Mouse (Mus musculus): ENCODE data around the gene Fbxw21. TPM values are rescaled to one million over a fixed set of nuclear protein-coding genes. Genes with fewer than 3 reads are reported as not detected.

The Fbxw21 gene
- polyA plus RNA-seq, 1 experiment: not detected

DNA sequence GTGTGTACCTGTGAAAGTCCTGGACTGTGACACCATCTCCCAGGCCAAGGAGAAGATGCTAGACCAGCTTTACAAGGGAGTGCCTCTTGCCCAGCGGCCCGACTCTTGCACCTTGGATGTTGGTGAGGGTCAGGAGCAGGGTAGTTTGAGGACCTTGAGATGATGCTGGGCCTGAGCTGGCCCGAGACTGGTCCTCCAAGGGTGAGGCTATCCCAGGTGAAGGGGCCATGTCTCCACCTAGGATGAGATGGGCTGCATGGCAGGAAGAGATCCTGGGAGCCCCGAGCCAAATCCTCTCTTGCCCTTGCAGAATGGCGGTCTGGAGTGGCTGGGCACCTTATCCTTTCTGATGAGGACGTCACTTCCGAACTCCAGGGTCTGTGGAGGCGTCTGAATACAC, 48.5 kb downstream of the Fbxw21 start:
- H3K36me3 ChIP-seq (ENCODE audit: control insufficient read depth, insufficient read depth, low read length): peaks cover 2% of the 10 kb centered on the region; the same call in 1 of the 2 replicates
- no peaks in the 10 kb centered on the region for H3K27me3 ChIP-seq (ENCODE audit: control insufficient read depth, insufficient read depth, low read length)
- TF ChIP-seq POLR2A (IDR thresholded peaks at IDR 0.05; ENCODE audit: low read depth, low read length): no peak
- TF ChIP-seq CTCF (IDR thresholded peaks at IDR 0.05; ENCODE audit: extremely low read depth, insufficient read length, insufficient replicate concordance, low read depth, low read length): no peak
- H3K4me3 ChIP-seq (ENCODE audit: low read depth, low read length): no peak overlapping the region
- WGBS: 92% methylated on average over 8 of the region's 8 CpGs
- no peaks in the 10 kb centered on the region for H3K4me1 ChIP-seq (ENCODE audit: control insufficient read depth, insufficient read depth, insufficient read length, low read length)
- H3K27ac ChIP-seq (ENCODE audit: insufficient read depth, low read depth, low read length): no peak overlapping the region

- no peak for TF ChIP-seq CTCF (IDR thresholded peaks at IDR 0.05; ENCODE audit: extremely low read depth, insufficient read length, insufficient replicate concordance, low read depth, low read length)
- TF ChIP-seq POLR2A (IDR thresholded peaks at IDR 0.05; ENCODE audit: low read depth, low read length): no peak
- 91% methylated on average over 9 of the region's 9 CpGs for WGBS
- no peaks in the 10 kb centered on the region for H3K27me3 ChIP-seq (ENCODE audit: control insufficient read depth, insufficient read depth, low read length)
- H3K27ac ChIP-seq (ENCODE audit: insufficient read depth, low read depth, low read length): no peak overlapping the region
- H3K4me3 ChIP-seq (ENCODE audit: low read depth, low read length): no peak overlapping the region
- H3K36me3 ChIP-seq (ENCODE audit: control insufficient read depth, insufficient read depth, low read length): peaks cover 2% of the 10 kb centered on the region; the same call in 1 of the 2 replicates
- H3K4me1 ChIP-seq (ENCODE audit: control insufficient read depth, insufficient read depth, insufficient read length, low read length): no peaks in the 10 kb centered on the region
Observed at GRCm38 (mm10) chr9:109111591-109111990, 50.2 kb downstream of the Fbxw21 start.

- no peak overlapping the region for H3K4me3 ChIP-seq (ENCODE audit: low read depth, low read length)
- peaks cover 2% of the 10 kb centered on the region; the same call in 1 of the 2 replicates for H3K36me3 ChIP-seq (ENCODE audit: control insufficient read depth, insufficient read depth, low read length)
- WGBS: 86% methylated on average over 4 of the region's 4 CpGs
- H3K27ac ChIP-seq (ENCODE audit: insufficient read depth, low read depth, low read length): no peak overlapping the region
- no peaks in the 10 kb centered on the region for H3K4me1 ChIP-seq (ENCODE audit: control insufficient read depth, insufficient read depth, insufficient read length, low read length)
- no peaks in the 10 kb centered on the region for H3K27me3 ChIP-seq (ENCODE audit: control insufficient read depth, insufficient read depth, low read length)
- TF ChIP-seq POLR2A (IDR thresholded peaks at IDR 0.05; ENCODE audit: low read depth, low read length): no peak
- no peak for TF ChIP-seq CTCF (IDR thresholded peaks at IDR 0.05; ENCODE audit: extremely low read depth, insufficient read length, insufficient replicate concordance, low read depth, low read length)
Observed at GRCm38 (mm10) chr9:109111101-109111500, 50.7 kb downstream of the Fbxw21 start.

- TF ChIP-seq CTCF (IDR thresholded peaks at IDR 0.05; ENCODE audit: extremely low read depth, insufficient read length, insufficient replicate concordance, low read depth, low read length) (no peak), POLR2A (IDR thresholded peaks at IDR 0.05; ENCODE audit: low read depth, low read length) (no peak)
- Histone ChIP-seq H3K4me1 (ENCODE audit: control insufficient read depth, insufficient read depth, insufficient read length, low read length) (0 out of 2 replicates have a peak, but pooled peaks cover 3% of the 10 kb centered on the region), H3K27ac (ENCODE audit: insufficient read depth, low read depth, low read length) (no peak overlapping the region), H3K36me3 (ENCODE audit: control insufficient read depth, insufficient read depth, low read length) (no peaks in the 10 kb centered on the region), H3K27me3 (ENCODE audit: control insufficient read depth, insufficient read depth, low read length) (no peaks in the 10 kb centered on the region), H3K4me3 (ENCODE audit: low read depth, low read length) (no peak overlapping the region)
- WGBS: 92% methylated on average over 11 of the region's 11 CpGs
Observed at GRCm38 (mm10) chr9:109110240-109110639, 51.6 kb downstream of the Fbxw21 start.

- 84% methylated on average over 6 of the region's 6 CpGs for WGBS
- Histone ChIP-seq H3K4me1 (ENCODE audit: control insufficient read depth, insufficient read depth, insufficient read length, low read length) (0 out of 2 replicates have a peak, but pooled peaks cover 4% of the 10 kb centered on the region), H3K27me3 (ENCODE audit: control insufficient read depth, insufficient read depth, low read length) (no peaks in the 10 kb centered on the region), H3K36me3 (ENCODE audit: control insufficient read depth, insufficient read depth, low read length) (no peaks in the 10 kb centered on the region), H3K4me3 (ENCODE audit: low read depth, low read length) (no peak overlapping the region), H3K27ac (ENCODE audit: insufficient read depth, low read depth, low read length) (no peak overlapping the region)
- TF ChIP-seq POLR2A (IDR thresholded peaks at IDR 0.05; ENCODE audit: low read depth, low read length) (no peak), CTCF (IDR thresholded peaks at IDR 0.05; ENCODE audit: extremely low read depth, insufficient read length, insufficient replicate concordance, low read depth, low read length) (no peak)
Observed at GRCm38 (mm10) chr9:109107341-109107740, 54.5 kb downstream of the Fbxw21 start.

DNA sequence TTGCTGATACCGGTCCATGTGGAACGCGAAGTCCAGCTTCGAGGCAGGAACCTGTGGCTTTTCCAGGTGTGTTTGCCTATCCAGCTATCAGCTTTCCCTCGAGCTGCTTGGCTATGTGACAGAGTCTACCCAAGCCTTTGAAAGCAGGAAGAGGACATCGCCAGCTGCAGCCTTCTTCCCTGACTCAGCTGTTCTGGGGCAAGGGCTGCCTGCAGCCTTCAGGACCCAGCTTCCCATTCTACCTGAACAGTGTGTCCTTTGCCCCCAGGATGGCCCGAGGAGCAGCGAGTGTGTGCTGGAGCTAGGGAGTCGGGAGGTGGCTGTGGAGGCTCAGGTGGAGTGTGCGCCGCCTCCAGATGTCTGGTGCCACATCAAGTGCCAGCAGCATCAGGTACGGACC, 56.2 kb downstream of the Fbxw21 start:
- no peak overlapping the region for H3K4me3 ChIP-seq (ENCODE audit: low read depth, low read length)
- no peaks in the 10 kb centered on the region for H3K27me3 ChIP-seq (ENCODE audit: control insufficient read depth, insufficient read depth, low read length)
- WGBS: 49% methylated on average over 12 of the region's 12 CpGs
- 0 out of 2 replicates have a peak, but pooled peaks cover 4% of the 10 kb centered on the region for H3K4me1 ChIP-seq (ENCODE audit: control insufficient read depth, insufficient read depth, insufficient read length, low read length)
- H3K27ac ChIP-seq (ENCODE audit: insufficient read depth, low read depth, low read length): no peak overlapping the region
- TF ChIP-seq POLR2A (IDR thresholded peaks at IDR 0.05; ENCODE audit: low read depth, low read length): no peak
- no peak for TF ChIP-seq CTCF (IDR thresholded peaks at IDR 0.05; ENCODE audit: extremely low read depth, insufficient read length, insufficient replicate concordance, low read depth, low read length)
- H3K36me3 ChIP-seq (ENCODE audit: control insufficient read depth, insufficient read depth, low read length): no peaks in the 10 kb centered on the region

DNA sequence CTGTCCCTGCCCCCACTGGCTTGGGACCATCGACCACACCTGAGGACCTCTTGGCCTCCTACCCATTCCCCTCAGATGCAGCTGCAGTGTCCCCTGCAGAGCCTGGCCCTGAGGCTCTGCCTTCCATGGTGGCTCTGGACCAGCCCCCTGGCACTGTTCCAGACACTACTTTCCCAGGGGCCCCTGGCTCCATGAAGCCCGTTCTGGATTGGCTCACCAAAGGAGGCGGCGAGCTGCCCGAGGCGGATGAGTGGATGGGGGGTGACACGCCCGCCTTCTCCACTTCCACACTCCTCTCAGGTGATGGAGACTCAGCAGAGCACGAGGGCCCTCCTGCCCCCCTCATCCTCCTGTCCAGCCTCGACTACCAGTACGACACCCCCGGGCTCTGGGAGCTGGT, 56.8 kb downstream of the Fbxw21 start:
- Histone ChIP-seq H3K4me3 (ENCODE audit: low read depth, low read length) (no peak overlapping the region), H3K27ac (ENCODE audit: insufficient read depth, low read depth, low read length) (no peak overlapping the region), H3K27me3 (ENCODE audit: control insufficient read depth, insufficient read depth, low read length) (no peaks in the 10 kb centered on the region), H3K4me1 (ENCODE audit: control insufficient read depth, insufficient read depth, insufficient read length, low read length) (0 out of 2 replicates have a peak, but pooled peaks cover 4% of the 10 kb centered on the region), H3K36me3 (ENCODE audit: control insufficient read depth, insufficient read depth, low read length) (no peaks in the 10 kb centered on the region)
- TF ChIP-seq CTCF (IDR thresholded peaks at IDR 0.05; ENCODE audit: extremely low read depth, insufficient read length, insufficient replicate concordance, low read depth, low read length) (no peak), POLR2A (IDR thresholded peaks at IDR 0.05; ENCODE audit: low read depth, low read length) (no peak)
- WGBS: 61% methylated on average over 12 of the region's 12 CpGs
